11 mouse cellular contexts compared by ENCODE assay signal in the genomic region with DNA sequence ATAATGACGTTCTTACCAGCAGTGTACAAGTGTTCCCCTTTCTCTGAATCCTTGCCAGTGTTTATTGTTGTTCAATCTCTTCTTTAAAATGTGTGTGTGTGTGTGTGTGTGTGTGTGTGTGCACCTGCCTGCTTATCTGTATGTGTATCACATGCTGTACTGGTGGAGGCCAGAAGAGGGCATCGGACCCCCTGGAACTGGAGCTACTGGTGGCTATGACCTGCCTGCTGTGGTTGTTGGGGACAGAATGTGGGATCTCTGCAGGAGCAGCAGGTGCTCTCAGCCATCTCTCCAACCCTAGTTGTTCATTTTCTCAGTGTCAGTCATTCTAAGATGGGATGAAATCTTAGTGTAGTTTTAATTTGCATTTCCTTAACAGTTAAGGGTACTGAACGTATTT.
A peak's percentile ranks its signal among the peaks of the same experiment; 100 is the strongest.
DNase-seq lines count a peak whose midpoint lies in the region; ATAC-seq and TF ChIP-seq lines count a peak whose summit lies in the region.
"Had no signal": no experiment of that assay in that cellular context is flagged by ENCODE, and none has a peak within 500 bp of the region (broad histone marks: within the 10 kb centered on the region; RNA-seq: fewer than 3 reads in every experiment).

No protein-coding gene starts in this region.

- no peaks in the 10 kb centered on the region for H3K36me3 ChIP-seq in kidney, embryonic 16.5 days (ENCODE audit: insufficient read depth, low read length)
- H3K36me3 ChIP-seq: hindbrain, embryonic 15.5 days had no signal

- no peaks in the 10 kb centered on the region for H3K9me3 ChIP-seq in kidney, embryonic 16.5 days (ENCODE audit: low read length)
- H3K9me3 ChIP-seq: hindbrain, embryonic 15.5 days had no signal

- DNase-seq in CD4-positive, CD25-positive, alpha-beta regulatory T cell, adult 2 months (ENCODE audit: low read depth, low spot score) = peak; percentile 36
- DNase-seq in kidney, postnatal 10 days = peak; percentile 16
- peak; percentile 21 for DNase-seq in 416B (ENCODE audit: low read depth)
- no peak for DNase-seq in embryo, embryonic 9.5 days (ENCODE audit: extremely low spot score)
- DNase-seq: lung, postnatal 10 days had no signal

- no peak for ATAC-seq in CD4-positive, CD25-positive, alpha-beta regulatory T cell, adult 4 months
- no peak for ATAC-seq in kidney, embryonic 16.5 days (ENCODE audit: low FRiP score, low TSS enrichment)
- no peak for ATAC-seq in inflammation-experienced regulatory T-cells, adult 6 months

- H3K27ac ChIP-seq in kidney, embryonic 16.5 days (ENCODE audit: low read length) = no peak overlapping the region
- H3K27ac ChIP-seq in cortical plate, adult 2 months (ENCODE audit: insufficient read depth, low read length) = no peak overlapping the region
- H3K27ac ChIP-seq: hindbrain, embryonic 15.5 days had no signal

- no peaks in the 10 kb centered on the region for H3K27me3 ChIP-seq in kidney, embryonic 16.5 days (ENCODE audit: insufficient read depth, low read length)
- H3K27me3 ChIP-seq: hindbrain, embryonic 15.5 days had no signal

- H3K4me1 ChIP-seq in kidney, embryonic 16.5 days (ENCODE audit: insufficient read depth, low read length) = no peaks in the 10 kb centered on the region
- no peaks in the 10 kb centered on the region for H3K4me1 ChIP-seq in cortical plate, adult 2 months (ENCODE audit: control insufficient read depth, insufficient read depth, low read length)
- H3K4me1 ChIP-seq: hindbrain, embryonic 15.5 days had no signal

- WGBS in kidney, embryonic 16.5 days = 85% methylated on average over 3 of the region's 3 CpGs

- H3K4me2 ChIP-seq in kidney, embryonic 16.5 days (replicated peaks; ENCODE audit: low read depth, low read length) = no peak overlapping the region
- H3K4me2 ChIP-seq: heart, embryonic 11.5 days; hindbrain, embryonic 15.5 days had no signal

- 0 out of 2 replicates have a peak, but pooled peaks have one; percentile 13 for TF ChIP-seq CTCF in cortical plate, adult 2 months (IDR thresholded peaks at IDR 0.05; ENCODE audit: extremely low read depth, insufficient read depth, low read length)

- H3K4me3 ChIP-seq in kidney, embryonic 16.5 days (ENCODE audit: low read length) = no peak overlapping the region
- H3K4me3 ChIP-seq in cortical plate, adult 2 months (ENCODE audit: insufficient read depth, low read length) = no peak overlapping the region
- H3K4me3 ChIP-seq: hindbrain, embryonic 15.5 days had no signal

- TF ChIP-seq POLR2A in cortical plate, adult 2 months (IDR thresholded peaks at IDR 0.05; ENCODE audit: extremely low read depth, insufficient read depth, low read length) = no peak

- no peak overlapping the region for H3K9ac ChIP-seq in kidney, embryonic 16.5 days (replicated peaks; ENCODE audit: low read length)
- H3K9ac ChIP-seq: hindbrain, embryonic 15.5 days had no signal
